Mouse (Mus musculus) liver, embryonic 11.5 days (tissue): ENCODE results near the gene Bcl2. TPM values are rescaled to one million over a fixed set of nuclear protein-coding genes. Genes with fewer than 3 reads are reported as not detected.

Source experiments
- ATAC-seq: fragments of 200-750 bp; cut with Nextera tagmentation; replicated peaks from 2 replicates; pipeline ENCODE4 v1.8.0; 2017; ENCODE audit warnings: moderate number of reproducible peaks, mild to moderate bottlenecking, moderate TSS enrichment, moderate library complexity; ENCODE audit not compliant: low FRiP score
- DNase-seq: peaks from one replicate; pipeline ENCODE4 v3.0.0-alpha.2; 2017; ENCODE audit warnings: low spot score
- H3K27ac ChIP-seq: fragments of 300-500 bp; sonication (generic); 2 replicates; pipeline ENCODE4 v1.5.1; 2014; ENCODE audit warnings: mild to moderate bottlenecking, low read depth, low read length, control low read depth
- H3K27me3 ChIP-seq: fragments of 300-500 bp; sonication (generic); replicated peaks from 2 replicates; pipeline ENCODE4 v1.6.1; 2014; ENCODE audit warnings: low read length, mixed read lengths; ENCODE audit not compliant: control insufficient read depth, insufficient read depth
- H3K36me3 ChIP-seq: fragments of 300-500 bp; sonication (generic); 2 replicates; pipeline ENCODE4 v1.6.1; 2014; ENCODE audit warnings: mild to moderate bottlenecking, low read length, moderate library complexity, mixed read lengths; ENCODE audit not compliant: control insufficient read depth, insufficient read depth
- H3K4me1 ChIP-seq: fragments of 300-500 bp; sonication (generic); replicated peaks from 2 replicates; pipeline ENCODE4 v1.6.1; 2014; ENCODE audit warnings: low read length, mixed read lengths; ENCODE audit not compliant: control insufficient read depth, insufficient read depth
- H3K4me2 ChIP-seq: fragments of 300-500 bp; sonication (generic); 2 replicates; pipeline ENCODE4 v1.6.1; 2014; ENCODE audit warnings: mild to moderate bottlenecking, control low read depth, moderate library complexity
- H3K4me3 ChIP-seq: fragments of 300-500 bp; sonication (generic); 2 replicates; pipeline ENCODE4 v1.5.1; 2014; ENCODE audit warnings: low read depth, low read length, control low read depth
- H3K9ac ChIP-seq: fragments of 300-500 bp; sonication (generic); 2 replicates; pipeline ENCODE4 v1.6.1; 2014; ENCODE audit warnings: low read depth, low read length, control low read depth
- H3K9me3 ChIP-seq: fragments of 300-500 bp; sonication (generic); 2 replicates; pipeline ENCODE4 v1.6.1; 2016; ENCODE audit warnings: low read length, inconsistent platforms, mixed read lengths; ENCODE audit not compliant: control insufficient read depth
- WGBS: fragments of 180-500 bp; shearing (Covaris S2); extraction: QIAGEN DNeasy Blood & Tissue Kit; methylation state at CpG from one replicate; pipeline ENCODE4 v1.1.7; 2014; 5-methylcytosine and 5-hydroxymethylcytosine counted together
- polyA plus RNA-seq: library from polyadenylated mRNA; unstranded; fragments of >200 nt; fragmentation: Nextera tagmentation; extraction: Ambion mirVana; gene quantifications from 2 replicates; pipeline ENCODE4 v1.2.1, GENCODE M21; 2014

The Bcl2 gene
- polyA plus RNA-seq, 1 experiment from 2014 or later: 2.8 TPM

- H3K9me3 ChIP-seq: no peaks in the 10 kb centered on the region
- H3K4me2 ChIP-seq: no peak overlapping the region
- 72% methylated on average over 6 of the region's 6 CpGs for WGBS
- ATAC-seq: no peak
- H3K27me3 ChIP-seq: no peaks in the 10 kb centered on the region
- H3K27ac ChIP-seq: no peak overlapping the region
- no peaks in the 10 kb centered on the region for H3K4me1 ChIP-seq
- H3K4me3 ChIP-seq: no peak overlapping the region
- no peak overlapping the region for H3K9ac ChIP-seq
- H3K36me3 ChIP-seq: no peaks in the 10 kb centered on the region
- no peak for DNase-seq
Measured at GRCm38 (mm10) chr1:106611246-106611645, 102.8 kb downstream of the Bcl2 start.

GRCm38 (mm10) chr1:106608098-106608778 lies 105.8 kb downstream of the Bcl2 start:
- no peak overlapping the region for H3K27ac ChIP-seq
- H3K9me3 ChIP-seq: no peaks in the 10 kb centered on the region
- no peak overlapping the region for H3K9ac ChIP-seq
- no peaks in the 10 kb centered on the region for H3K36me3 ChIP-seq
- DNase-seq (no peak), ATAC-seq (no peak)
- no peak overlapping the region for H3K4me3 ChIP-seq
- WGBS: 70% methylated on average over 4 of the region's 4 CpGs
- no peaks in the 10 kb centered on the region for H3K27me3 ChIP-seq
- no peaks in the 10 kb centered on the region; the same call in 1 of the 2 replicates for H3K4me1 ChIP-seq
- no peak overlapping the region for H3K4me2 ChIP-seq

- H3K4me2 ChIP-seq: no peak overlapping the region
- no peaks in the 10 kb centered on the region for H3K36me3 ChIP-seq
- H3K27me3 ChIP-seq: no peaks in the 10 kb centered on the region
- no peak for ATAC-seq
- no peak for DNase-seq
- H3K9ac ChIP-seq: no peak overlapping the region
- WGBS: 80% methylated on average over 5 of the region's 5 CpGs
- no peaks in the 10 kb centered on the region; the same call in 1 of the 2 replicates for H3K4me1 ChIP-seq
- H3K4me3 ChIP-seq: no peak overlapping the region
- H3K9me3 ChIP-seq: no peaks in the 10 kb centered on the region
- H3K27ac ChIP-seq: no peak overlapping the region
Measured at GRCm38 (mm10) chr1:106606951-106607350, 107.1 kb downstream of the Bcl2 start.

GRCm38 (mm10) chr1:106603406-106603805 lies 110.7 kb downstream of the Bcl2 start:
- H3K9me3 ChIP-seq: no peaks in the 10 kb centered on the region
- no peaks in the 10 kb centered on the region for H3K27me3 ChIP-seq
- no peak overlapping the region for H3K4me2 ChIP-seq
- DNase-seq (no peak), ATAC-seq (no peak)
- no peak overlapping the region for H3K9ac ChIP-seq
- H3K27ac ChIP-seq: no peak overlapping the region
- H3K36me3 ChIP-seq: no peaks in the 10 kb centered on the region
- WGBS: 53% methylated on average over 4 of the region's 4 CpGs
- H3K4me3 ChIP-seq: no peak overlapping the region
- no peaks in the 10 kb centered on the region; the same call in 1 of the 2 replicates for H3K4me1 ChIP-seq

- Histone ChIP-seq H3K4me1 (no peaks in the 10 kb centered on the region; the same call in 1 of the 2 replicates), H3K4me3 (no peak overlapping the region), H3K27ac (no peak overlapping the region), H3K4me2 (no peak overlapping the region), H3K36me3 (no peaks in the 10 kb centered on the region), H3K9ac (no peak overlapping the region), H3K27me3 (no peaks in the 10 kb centered on the region), H3K9me3 (no peaks in the 10 kb centered on the region)
- 35% methylated on average over 6 of the region's 6 CpGs for WGBS
- DNase-seq (no peak), ATAC-seq (no peak)
Measured at GRCm38 (mm10) chr1:106602941-106603340, 111.1 kb downstream of the Bcl2 start.

- Histone ChIP-seq H3K36me3 (no peaks in the 10 kb centered on the region), H3K4me1 (no peaks in the 10 kb centered on the region; the same call in 1 of the 2 replicates), H3K9ac (no peak overlapping the region), H3K4me2 (no peak overlapping the region), H3K4me3 (no peak overlapping the region), H3K27me3 (no peaks in the 10 kb centered on the region), H3K27ac (no peak overlapping the region), H3K9me3 (no peaks in the 10 kb centered on the region)
- no peak for DNase-seq
- WGBS: 58% methylated on average over 5 of the region's 5 CpGs
- ATAC-seq: no peak
Measured at GRCm38 (mm10) chr1:106602536-106602935, 111.5 kb downstream of the Bcl2 start.

- Histone ChIP-seq H3K4me2 (no peak overlapping the region), H3K9me3 (no peaks in the 10 kb centered on the region), H3K9ac (no peak overlapping the region), H3K4me1 (no peaks in the 10 kb centered on the region; the same call in 1 of the 2 replicates), H3K36me3 (no peaks in the 10 kb centered on the region), H3K4me3 (no peak overlapping the region), H3K27me3 (no peaks in the 10 kb centered on the region), H3K27ac (no peak overlapping the region)
- DNase-seq: no peak
- no peak for ATAC-seq
- WGBS: 80% methylated on average over 4 of the region's 4 CpGs
Measured at GRCm38 (mm10) chr1:106601247-106601646, 112.8 kb downstream of the Bcl2 start.

GRCm38 (mm10) chr1:106600841-106601240 lies 113.2 kb downstream of the Bcl2 start:
- Histone ChIP-seq H3K4me1 (no peaks in the 10 kb centered on the region; the same call in 1 of the 2 replicates), H3K27me3 (no peaks in the 10 kb centered on the region), H3K4me2 (no peak overlapping the region), H3K4me3 (no peak overlapping the region), H3K9me3 (no peaks in the 10 kb centered on the region), H3K9ac (no peak overlapping the region), H3K36me3 (no peaks in the 10 kb centered on the region), H3K27ac (no peak overlapping the region)
- WGBS: 62% methylated on average over 5 of the region's 5 CpGs
- ATAC-seq: no peak
- DNase-seq: no peak

- 85% methylated on average over 2 of the region's 2 CpGs for WGBS
- Histone ChIP-seq H3K9ac (no peak overlapping the region), H3K4me2 (no peak overlapping the region), H3K36me3 (no peaks in the 10 kb centered on the region), H3K4me3 (no peak overlapping the region), H3K9me3 (no peaks in the 10 kb centered on the region), H3K27ac (no peak overlapping the region), H3K27me3 (no peaks in the 10 kb centered on the region), H3K4me1 (no peaks in the 10 kb centered on the region)
- ATAC-seq (no peak), DNase-seq (no peak)
Measured at GRCm38 (mm10) chr1:106598292-106598583, 115.8 kb downstream of the Bcl2 start.
